Mouse (Mus musculus) left cerebral cortex, adult 6 months (tissue): Measurements from ENCODE around the gene Arhgap31. TPM values are rescaled to one million over a fixed set of nuclear protein-coding genes. Genes with fewer than 3 reads are reported as not detected.

ENCODE experiments used
- long read RNA-seq, 2 experiments: library from polyadenylated mRNA; unstranded; transcript quantifications; one replicate each; pipeline ENCODE4 v2.0.0; 2019 to 2020
- polyA plus RNA-seq: library from polyadenylated mRNA; unstranded; fragments of <200 nt; fragmentation: Nextera tagmentation; gene quantifications from 2 replicates; pipeline ENCODE4 v1.2.3, GENCODE M21; 2021

Arhgap31 gene
- 3.5 and 5.2 TPM in 2 replicates for polyA plus RNA-seq
- long read RNA-seq, experiment 1, full-length matches to known transcripts: 1 of 10 reads
- long read RNA-seq, experiment 1, partial matches to known transcripts: 1 of 10 reads
- long read RNA-seq, experiment 1, other reads (novel, unspliced or antisense): 8 of 10 reads
- long read RNA-seq, experiment 2, partial matches to known transcripts: 0 of 3 reads
- long read RNA-seq, experiment 2, other reads (novel, unspliced or antisense): 3 of 3 reads

DNA sequence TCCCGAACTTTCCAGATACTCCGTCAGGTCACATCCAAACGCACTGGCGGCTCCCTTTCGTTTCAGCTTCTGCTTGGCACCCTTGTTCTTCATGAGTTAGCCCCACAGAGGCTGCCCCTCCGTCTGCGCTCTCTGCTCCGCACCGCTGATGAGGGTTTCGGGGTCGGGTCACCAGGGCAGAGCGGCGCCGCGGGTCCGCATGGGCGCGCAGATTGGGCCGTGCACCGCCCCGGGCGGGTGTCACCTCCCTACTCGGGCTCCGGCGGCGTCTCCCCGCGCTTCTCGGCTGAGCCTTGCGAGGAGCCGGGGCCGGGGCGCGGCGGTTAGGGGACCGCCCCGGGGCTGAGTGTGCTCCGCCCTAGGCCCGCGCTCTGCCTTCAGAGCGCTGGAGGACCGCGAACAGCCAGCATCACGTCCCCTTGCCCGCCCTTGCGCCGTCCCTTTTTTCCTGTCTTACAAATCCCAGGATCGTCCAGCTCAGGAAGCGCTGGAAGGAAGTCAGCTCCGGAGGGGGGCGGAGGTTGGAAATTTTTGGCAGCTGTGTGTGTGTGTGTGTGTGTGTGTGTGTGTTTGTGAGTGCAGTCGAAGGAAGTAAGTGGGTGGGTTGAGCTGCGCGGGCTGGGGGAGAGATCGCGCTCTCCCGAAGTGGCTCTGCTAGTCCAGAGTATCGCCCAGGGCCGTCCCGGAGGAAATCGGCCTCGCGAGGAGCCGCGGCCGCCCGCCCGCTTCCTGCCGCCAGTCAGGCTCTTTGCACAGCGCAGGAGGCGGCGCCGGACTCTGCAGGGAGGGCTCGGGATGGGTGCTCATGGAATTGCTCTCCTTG, at the start of gene Arhgap31:
Gene Arhgap31 (minus strand): TSS at position 694 of the 823 bp plus-strand sequence.

DNA sequence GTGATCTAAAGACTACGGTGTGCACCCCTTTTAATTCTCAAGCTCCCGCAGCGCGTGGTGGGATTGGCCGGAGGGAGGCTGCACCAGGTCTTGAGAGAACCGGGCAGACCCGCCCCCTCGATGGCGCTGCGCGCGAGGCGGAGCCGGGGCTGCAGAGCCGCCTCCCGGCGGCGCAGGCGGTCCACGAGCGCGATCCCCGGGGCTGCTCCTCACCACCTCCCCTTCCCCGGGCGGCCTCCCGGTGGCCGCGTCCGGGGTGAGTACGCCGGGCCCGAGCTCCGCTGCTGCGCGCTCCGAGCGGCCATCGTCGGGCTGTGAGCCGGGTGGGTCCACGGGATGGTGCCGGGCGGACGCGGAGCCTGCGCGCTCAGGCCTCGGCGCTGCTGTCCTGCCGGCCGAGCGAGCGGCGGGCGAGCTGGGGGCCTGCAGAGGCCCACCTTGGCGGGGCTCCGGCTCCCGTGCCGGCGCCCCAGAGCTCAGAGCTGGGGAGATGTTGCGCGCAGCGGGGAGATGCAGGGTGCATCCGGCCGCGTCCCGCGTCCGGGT, 29.1 kb upstream of the Arhgap31 start, which contains the start of gene B4galt4:
Gene B4galt4 (plus strand): TSS at position 152 of the 546 bp plus-strand sequence.

DNA sequence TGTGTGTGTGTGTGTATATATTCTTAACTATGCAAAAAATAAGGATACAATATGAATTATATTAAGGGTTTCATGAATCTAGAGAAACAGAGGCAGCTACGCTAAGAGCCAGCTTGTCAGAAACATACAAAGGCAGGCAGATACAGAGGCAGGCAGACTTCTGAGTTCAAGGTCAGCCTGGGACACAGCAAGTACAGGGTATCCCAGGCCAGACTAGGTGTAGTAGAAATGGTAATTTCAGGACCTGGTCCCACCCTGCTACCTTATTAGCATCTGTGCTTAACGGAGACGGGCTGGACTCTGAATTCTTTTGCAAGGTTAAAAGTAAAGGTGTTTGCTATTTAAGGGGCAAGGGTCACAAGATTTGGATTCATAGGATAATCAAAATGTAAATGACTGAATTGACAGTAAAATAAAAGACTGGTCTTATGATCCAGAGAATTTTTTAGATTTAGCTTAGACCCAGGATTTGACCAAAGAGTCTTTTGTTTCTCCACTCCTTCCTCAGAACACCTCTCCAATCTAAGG, 154.8 kb downstream of the Arhgap31 start, which contains the start of gene Tmem39a:
Gene Tmem39a (plus strand): TSS at position 478 of the 528 bp plus-strand sequence.

DNA sequence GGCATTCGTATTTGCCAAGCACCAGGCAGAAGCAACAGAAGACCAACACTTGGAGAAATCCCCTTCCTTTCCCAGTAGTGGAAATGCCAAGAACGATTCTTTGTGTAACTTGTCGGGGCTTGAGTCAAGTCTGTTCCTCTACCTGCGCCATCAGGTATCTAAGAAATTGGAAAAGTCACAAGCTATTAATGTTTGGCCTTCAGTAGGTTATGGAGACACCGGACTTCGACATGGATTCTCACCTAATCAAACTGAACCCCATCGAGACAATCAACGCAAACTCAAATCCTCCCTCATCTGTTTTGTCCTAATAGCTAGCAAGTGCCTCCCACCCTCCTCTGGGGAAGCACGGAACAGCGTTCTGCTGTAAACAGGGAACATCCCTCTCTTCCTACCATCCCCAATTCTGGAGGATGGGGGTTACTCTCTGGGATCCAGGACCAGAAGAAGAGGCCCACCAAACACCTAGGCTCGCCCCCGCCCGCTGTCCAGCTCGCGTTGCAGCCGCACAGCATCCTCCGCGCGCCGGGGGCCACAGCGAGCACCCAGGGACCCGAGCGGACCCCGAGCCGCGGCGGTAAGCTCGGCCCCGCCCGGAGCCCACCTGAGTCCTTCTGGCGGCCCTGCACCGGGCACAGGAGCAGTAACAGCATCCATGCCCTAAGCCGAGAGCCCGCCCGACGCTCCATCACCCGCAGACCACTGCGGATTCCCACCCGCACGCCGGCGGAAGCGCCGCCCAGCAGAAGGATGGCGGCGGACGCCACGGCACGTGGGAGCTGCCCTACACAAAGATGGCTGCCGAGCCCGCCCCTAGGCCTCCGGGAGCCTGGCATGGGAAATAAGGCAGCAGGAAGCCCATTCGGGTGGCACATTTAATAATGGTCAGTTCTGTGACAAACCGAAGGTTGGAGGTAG, 163.3 kb downstream of the Arhgap31 start, which contains the start of gene Poglut1:
Gene Poglut1 (minus strand): TSS at position 780 of the 918 bp plus-strand sequence.

Other genes with a start within 250 kb of the Arhgap31 start
- 43.2 and 57.0 TPM in 2 replicates for gene Timmdc1, start 190.6 kb downstream of the Arhgap31 start, polyA plus RNA-seq
- 33.8 and 37.9 TPM in 2 replicates for gene Poglut1, start 163.0 kb downstream of the Arhgap31 start, polyA plus RNA-seq
- gene Tmem39a, start 154.6 kb downstream of the Arhgap31 start, polyA plus RNA-seq: 6.1 and 9.7 TPM in 2 replicates
- 16.6 and 18.8 TPM in 2 replicates for gene B4galt4, start 29.0 kb upstream of the Arhgap31 start, polyA plus RNA-seq
- gene Upk1b, start 87.1 kb upstream of the Arhgap31 start, polyA plus RNA-seq: 0.99 and 1.6 TPM in 2 replicates
- not detected in 2 replicates for gene 4930435E12Rik, start 115.5 kb upstream of the Arhgap31 start, polyA plus RNA-seq
- 18.4 and 20.6 TPM in 2 replicates for gene Igsf11, start 179.4 kb upstream of the Arhgap31 start, polyA plus RNA-seq